8 mouse cellular contexts compared by ENCODE assay signal in genomic region chr5:142723520-142724133, GRCm38 (mm10). TPM values are rescaled to one million over a fixed set of nuclear protein-coding genes. Genes with fewer than 3 reads are reported as not detected.
A peak's percentile ranks its signal among the peaks of the same experiment; 100 is the strongest.
DNase-seq lines count a peak whose midpoint lies in the region; ATAC-seq and TF ChIP-seq lines count a peak whose summit lies in the region.

No protein-coding gene starts in this region.

- H3K9me3 ChIP-seq in forebrain, embryonic 14.5 days (replicated peaks; ENCODE audit: control insufficient read depth, low read length) = no peaks in the 10 kb centered on the region
- H3K9me3 ChIP-seq in hindbrain, embryonic 13.5 days = no peaks in the 10 kb centered on the region

- peak in 1 of 2 experiments; percentile 43 for DNase-seq in left cerebral cortex, adult 2 months (ENCODE audit: extremely low spot score in 1 of 2, low spot score in 2 of 2)
- DNase-seq in left cerebral cortex, adult 11 months (ENCODE audit: low spot score) = no peak
- peak; percentile 62 for DNase-seq in cerebellum, adult 11 months
- DNase-seq in forebrain, embryonic 14.5 days (ENCODE audit: low spot score) = peak; percentile 82
- DNase-seq in left cerebral cortex, postnatal 14 days (ENCODE audit: low spot score in 2 of 2) = peak; percentile 71 to 79
- peak; percentile 28 to 60 for DNase-seq in spleen, adult 18-20 months

- intact Hi-C loops in left cerebral cortex, adult 2 months (cut with DNase I) = no loop called here
- intact Hi-C loops in left cerebral cortex, postnatal 14 days (cut with DNase I) = loop anchor here (10.0 kb wide), 1 partner anchor 239 kb away; no protein-coding TSS in a partner anchor

- no peak overlapping the region for H3K9ac ChIP-seq in forebrain, embryonic 14.5 days (ENCODE audit: low read length)
- no peak overlapping the region for H3K9ac ChIP-seq in hindbrain, embryonic 13.5 days

- no peaks in the 10 kb centered on the region for H3K27me3 ChIP-seq in forebrain, embryonic 14.5 days (replicated peaks; ENCODE audit: control insufficient read depth, insufficient read depth, low read length)
- no peaks in the 10 kb centered on the region for H3K27me3 ChIP-seq in hindbrain, embryonic 13.5 days

- ATAC-seq in forebrain, embryonic 14.5 days = peak; percentile 72
- peak; percentile 78 for ATAC-seq in hindbrain, embryonic 13.5 days (ENCODE audit: low FRiP score)
- ATAC-seq in megakaryocyte-erythroid progenitor cell, adult 5-6 weeks (replicated peaks; ENCODE audit: low FRiP score, low TSS enrichment, poor library complexity, severe bottlenecking) = peak; percentile 86

- no peak overlapping the region for H3K4me3 ChIP-seq in left cerebral cortex, adult 2 months
- H3K4me3 ChIP-seq in forebrain, embryonic 14.5 days (ENCODE audit: low read depth, low read length) = no peak overlapping the region
- H3K4me3 ChIP-seq in hindbrain, embryonic 13.5 days = no peak overlapping the region

- 15% methylated on average over 7 of the region's 7 CpGs for WGBS in forebrain, embryonic 14.5 days
- WGBS in hindbrain, embryonic 13.5 days = 19% methylated on average over 7 of the region's 7 CpGs

- H3K36me3 ChIP-seq in forebrain, embryonic 14.5 days (ENCODE audit: control insufficient read depth, insufficient read depth, low read length) = peaks cover 70% of the 10 kb centered on the region
- H3K36me3 ChIP-seq in hindbrain, embryonic 13.5 days = peaks cover 70% of the 10 kb centered on the region

- no peak overlapping the region for H3K27ac ChIP-seq in left cerebral cortex, adult 2 months
- H3K27ac ChIP-seq in forebrain, embryonic 14.5 days (ENCODE audit: low read depth, low read length) = 0 out of 2 replicates have a peak overlapping the region, but pooled peaks have one; percentile 14
- peak overlapping the region; percentile 58 for H3K27ac ChIP-seq in hindbrain, embryonic 13.5 days

- H3K4me2 ChIP-seq in forebrain, embryonic 14.5 days (ENCODE audit: low read length) = no peak overlapping the region
- H3K4me2 ChIP-seq in hindbrain, embryonic 13.5 days = no peak overlapping the region

- H3K4me1 ChIP-seq in forebrain, embryonic 14.5 days (ENCODE audit: control insufficient read depth, insufficient read depth, low read length) = no peaks in the 10 kb centered on the region
- H3K4me1 ChIP-seq in hindbrain, embryonic 13.5 days (replicated peaks) = peaks cover 8% of the 10 kb centered on the region

- TF ChIP-seq CTCF in left cerebral cortex, adult 2 months (IDR thresholded peaks at IDR 0.05) = peak; percentile 87

RNA-seq across cellular contexts. Expression of gene Slc29a4, which starts 31.3 kb away (rescaled TPM):
- total RNA-seq in left cerebral cortex, adult 2 months (2021) = 10 to 100 TPM; 10.1 to 11.2 TPM
- polyA plus RNA-seq in forebrain, embryonic 14.5 days (2014; fragmentation: Nextera tagmentation; extraction: Ambion mirVana) = 50.4 and 69.7 TPM in 2 replicates
- polyA plus RNA-seq in hindbrain, embryonic 13.5 days (2015; fragmentation: Nextera tagmentation; extraction: Ambion mirVana) = 77.3 and 77.9 TPM in 2 replicates
- 10 to 100 TPM; 36.9 to 46.7 TPM for total RNA-seq in left cerebral cortex, postnatal 14 days (2021)
- total RNA-seq in megakaryocyte-erythroid progenitor cell, adult 5-6 weeks (2014; fragmentation: Nextera tagmentation) = not detected in 2 replicates
- not detected in 2 replicates for total RNA-seq in megakaryocyte-erythroid progenitor cell, adult 5-6 weeks (2017)

Comparison
In these comparisons a context has a peak if more than half of its experiments do, and no peak if none do; other contexts are left out.
1. RNA of gene Slc29a4, which starts 31.3 kb away (total RNA-seq): 36.9 to 46.7 TPM in left cerebral cortex, postnatal 14 days and 10.1 to 11.2 TPM in left cerebral cortex, adult 2 months; not detected in megakaryocyte-erythroid progenitor cell, adult 5-6 weeks; every median in the first group is over 10 times any median in the second.
2. Peak in every context shown above with its lines, with median percentiles within 50 percentile points of each other: ATAC-seq.